Mouse (Mus musculus) neural tube, embryonic 13.5 days (tissue): ENCODE measurements around the gene Phip. TPM values are rescaled to one million over a fixed set of nuclear protein-coding genes. Genes with fewer than 3 reads are reported as not detected.

Source experiments
- ATAC-seq: fragments of 200-750 bp; cut with Nextera tagmentation; 2 replicates; pipeline ENCODE4 v1.8.0; 2017; ENCODE audit warnings: low read depth, mild to moderate bottlenecking, moderate TSS enrichment, moderate library complexity
- H3K27ac ChIP-seq: fragments of 300-500 bp; sonication (generic); replicated peaks from 2 replicates; pipeline ENCODE4 v1.5.1; 2015; ENCODE audit warnings: moderate library complexity, mild to moderate bottlenecking, inconsistent platforms
- H3K27me3 ChIP-seq: fragments of 300-500 bp; sonication (generic); 2 replicates; pipeline ENCODE4 v1.6.1; 2015; ENCODE audit warnings: mild to moderate bottlenecking, inconsistent platforms
- H3K36me3 ChIP-seq: fragments of 300-500 bp; sonication (generic); 2 replicates; pipeline ENCODE4 v1.6.1; 2015; ENCODE audit warnings: mild to moderate bottlenecking, inconsistent platforms
- H3K4me1 ChIP-seq: fragments of 300-500 bp; sonication (generic); replicated peaks from 2 replicates; pipeline ENCODE4 v1.6.1; 2015; ENCODE audit warnings: inconsistent platforms
- H3K4me2 ChIP-seq: fragments of 300-500 bp; sonication (generic); 2 replicates; pipeline ENCODE4 v1.6.1; 2015; ENCODE audit warnings: inconsistent platforms, mild to moderate bottlenecking, moderate library complexity
- H3K4me3 ChIP-seq: fragments of 300-500 bp; sonication (generic); 2 replicates; pipeline ENCODE4 v1.5.1; 2015; ENCODE audit warnings: mild to moderate bottlenecking, inconsistent platforms
- H3K9ac ChIP-seq: fragments of 300-500 bp; sonication (generic); 2 replicates; pipeline ENCODE4 v1.6.1; 2015; ENCODE audit warnings: moderate library complexity, mild to moderate bottlenecking, inconsistent platforms
- H3K9me3 ChIP-seq: fragments of 300-500 bp; sonication (generic); 2 replicates; pipeline ENCODE4 v1.6.1; 2016; ENCODE audit warnings: inconsistent platforms
- WGBS: fragments of 180-500 bp; shearing (Covaris S2); methylation state at CpG from one replicate; pipeline ENCODE4 v1.1.7; 2015; 5-methylcytosine and 5-hydroxymethylcytosine counted together
- polyA plus RNA-seq: library from polyadenylated mRNA; unstranded; fragments of >200 nt; fragmentation: Nextera tagmentation; extraction: Ambion mirVana; gene quantifications from 2 replicates; pipeline ENCODE4 v1.2.1, GENCODE M21; 2015

Gene Phip
- 96.7 and 105 TPM in 2 replicates for polyA plus RNA-seq

- Histone ChIP-seq H3K9ac (peak within 1 kb of the TSS; percentile 99), H3K27me3 (no peaks in the 10 kb centered on the region)
- WGBS: 1% methylated on average over 79 of the region's 79 CpGs
These were observed at the start of gene Phip for GRCm38 (mm10) chr9:82975342-82976215. Phip (minus strand) TSS chr9:82975516.

DNA sequence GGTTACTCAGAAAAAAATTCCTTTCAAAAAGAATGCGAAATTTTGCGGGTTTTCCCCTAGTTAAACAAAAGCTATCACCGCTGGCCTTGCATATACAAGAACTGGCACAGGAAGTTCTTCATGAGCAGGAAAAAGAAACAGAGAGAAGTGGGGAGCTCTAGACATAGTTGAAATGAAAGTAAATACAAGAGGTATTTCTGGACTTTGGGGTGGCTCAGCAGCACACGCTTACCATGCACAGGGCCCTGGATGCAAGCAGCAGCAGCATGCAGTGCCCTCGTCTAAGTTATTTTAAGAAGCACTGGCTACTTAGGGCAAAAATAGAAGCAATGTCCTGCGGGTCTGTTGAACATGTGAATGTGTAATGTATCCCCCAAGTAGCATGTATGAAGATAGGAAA is 48.4 kb upstream of the Phip start:
- H3K4me3 ChIP-seq: no peak overlapping the region
- no peak for ATAC-seq
- H3K27me3 ChIP-seq: no peaks in the 10 kb centered on the region
- H3K4me1 ChIP-seq: no peaks in the 10 kb centered on the region
- WGBS: 85% methylated on average over 6 of the region's 6 CpGs
- no peak overlapping the region for H3K27ac ChIP-seq
- no peaks in the 10 kb centered on the region for H3K36me3 ChIP-seq
- no peak overlapping the region for H3K4me2 ChIP-seq
- no peak overlapping the region for H3K9ac ChIP-seq
- H3K9me3 ChIP-seq: no peaks in the 10 kb centered on the region

More at GRCm38 (mm10) chr9:82975342-82976215, at the start of gene Phip:
- H3K4me2 ChIP-seq: peak within 1 kb of the TSS; percentile 97
- H3K36me3 ChIP-seq: no peaks in the 10 kb centered on the region
- peaks cover 25% of the 10 kb centered on the region for H3K4me1 ChIP-seq
- ATAC-seq: peak; percentile 87
- peak within 1 kb of the TSS; percentile 94 for H3K4me3 ChIP-seq
- H3K27ac ChIP-seq: peak within 1 kb of the TSS; percentile 100
- H3K9me3 ChIP-seq: no peaks in the 10 kb centered on the region

- Histone ChIP-seq H3K27me3 (no peaks in the 10 kb centered on the region), H3K4me3 (no peak overlapping the region), H3K4me2 (no peak overlapping the region), H3K9ac (no peak overlapping the region), H3K27ac (no peak overlapping the region), H3K36me3 (no peaks in the 10 kb centered on the region), H3K4me1 (no peaks in the 10 kb centered on the region), H3K9me3 (no peaks in the 10 kb centered on the region)
- no peak for ATAC-seq
- 66% methylated on average over 4 of the region's 4 CpGs for WGBS
These were observed 39.2 kb upstream of the Phip start for GRCm38 (mm10) chr9:83014516-83014915.

DNA sequence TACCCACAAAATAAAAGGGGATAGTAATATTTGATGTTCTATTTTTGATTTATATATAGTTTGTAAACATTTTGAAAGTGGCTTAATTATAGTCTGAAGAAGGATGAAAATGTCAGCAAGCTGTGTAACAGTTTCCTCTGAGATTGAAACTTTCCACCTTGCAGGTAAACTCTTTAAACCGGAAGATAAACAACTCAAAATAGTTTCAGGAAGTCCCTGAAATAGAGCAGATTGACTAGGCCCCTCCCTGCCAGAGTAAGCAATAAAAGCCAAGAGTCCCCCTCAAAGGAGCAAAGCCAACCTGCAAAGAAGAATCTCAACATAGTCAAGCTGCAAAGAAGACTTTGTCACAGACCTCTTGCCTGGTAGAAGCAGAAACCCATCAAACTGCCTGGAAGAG is 33.0 kb upstream of the Phip start:
- ATAC-seq: no peak
- Histone ChIP-seq H3K27me3 (no peaks in the 10 kb centered on the region), H3K9me3 (no peaks in the 10 kb centered on the region), H3K4me2 (no peak overlapping the region), H3K27ac (no peak overlapping the region), H3K9ac (no peak overlapping the region), H3K4me3 (no peak overlapping the region), H3K4me1 (no peaks in the 10 kb centered on the region), H3K36me3 (no peaks in the 10 kb centered on the region)
- WGBS: 90% methylated on average over 1 of the region's 1 CpGs

DNA sequence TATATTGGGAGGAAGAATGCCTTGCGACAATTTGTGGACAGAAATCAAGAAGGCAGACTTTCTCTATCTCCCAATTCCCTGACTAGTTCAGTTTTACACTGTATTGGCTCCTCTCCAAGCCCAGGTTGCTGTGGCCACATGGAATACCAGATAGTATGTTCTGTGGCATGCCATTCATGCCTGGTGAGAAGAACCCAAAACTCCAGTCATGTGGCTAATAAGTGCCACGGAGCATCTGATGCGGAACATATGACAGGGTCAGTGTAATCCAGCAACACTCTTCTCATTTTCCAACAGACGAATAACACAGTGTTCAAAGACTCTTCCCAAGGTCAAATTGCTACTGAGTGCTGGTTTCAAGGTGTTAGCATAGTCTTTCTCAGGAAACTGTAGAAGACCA is 26.0 kb upstream of the Phip start:
- WGBS: 94% methylated on average over 4 of the region's 4 CpGs
- Histone ChIP-seq H3K4me2 (no peak overlapping the region), H3K4me1 (no peaks in the 10 kb centered on the region), H3K27ac (no peak overlapping the region), H3K27me3 (no peaks in the 10 kb centered on the region), H3K36me3 (no peaks in the 10 kb centered on the region), H3K4me3 (no peak overlapping the region), H3K9ac (no peak overlapping the region), H3K9me3 (no peaks in the 10 kb centered on the region)
- no peak for ATAC-seq

GRCm38 (mm10) chr9:82997765-82998500 is 22.6 kb upstream of the Phip start:
- H3K36me3 ChIP-seq: no peaks in the 10 kb centered on the region
- WGBS: 85% methylated on average over 2 of the region's 2 CpGs
- no peaks in the 10 kb centered on the region for H3K4me1 ChIP-seq
- H3K4me3 ChIP-seq: no peak overlapping the region
- H3K27ac ChIP-seq: no peak overlapping the region
- no peak overlapping the region for H3K4me2 ChIP-seq
- ATAC-seq: no peak
- H3K27me3 ChIP-seq: no peaks in the 10 kb centered on the region
- no peaks in the 10 kb centered on the region for H3K9me3 ChIP-seq
- H3K9ac ChIP-seq: no peak overlapping the region

DNA sequence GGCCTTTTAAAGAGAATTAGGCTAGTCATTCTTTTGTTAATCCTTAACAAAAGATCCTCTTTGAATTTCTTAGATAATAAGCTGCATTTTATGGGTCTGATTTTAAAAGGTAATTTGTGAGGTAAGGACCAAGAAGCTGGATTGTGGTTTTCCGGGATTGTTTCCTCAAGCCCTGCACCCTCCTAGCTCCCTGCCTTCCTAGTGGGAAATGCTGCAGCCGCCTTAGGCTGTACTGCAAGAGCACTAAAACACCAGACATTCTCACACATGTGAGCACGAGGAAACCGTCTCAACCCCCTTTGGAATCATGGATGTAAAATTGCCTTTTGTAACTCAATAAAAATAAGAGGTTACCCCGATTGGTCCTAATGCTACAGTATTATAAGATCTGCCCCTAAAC is 1.6 kb upstream of the Phip start:
- Histone ChIP-seq H3K4me3 (peak overlapping the region; percentile 94), H3K9ac (peak overlapping the region; percentile 99), H3K27me3 (no peaks in the 10 kb centered on the region), H3K36me3 (no peaks in the 10 kb centered on the region), H3K9me3 (no peaks in the 10 kb centered on the region), H3K4me1 (peaks cover 14% of the 10 kb centered on the region), H3K4me2 (peak overlapping the region; percentile 67), H3K27ac (peak overlapping the region; percentile 100)
- WGBS: 5% methylated on average over 5 of the region's 5 CpGs
- no peak for ATAC-seq

- under 1% methylated on average over 9 of the region's 9 CpGs for WGBS
- H3K36me3 ChIP-seq: no peaks in the 10 kb centered on the region
- H3K27me3 ChIP-seq: no peaks in the 10 kb centered on the region
- no peak for ATAC-seq
- H3K4me3 ChIP-seq: peak overlapping the region; percentile 94
- peaks cover 19% of the 10 kb centered on the region for H3K4me1 ChIP-seq
- peak overlapping the region; percentile 99 for H3K9ac ChIP-seq
- H3K27ac ChIP-seq: peak overlapping the region; percentile 100
- no peaks in the 10 kb centered on the region for H3K9me3 ChIP-seq
- H3K4me2 ChIP-seq: peak overlapping the region; percentile 67
These were observed 903 bp upstream of the Phip start for GRCm38 (mm10) chr9:82976219-82976618.

GRCm38 (mm10) chr9:82974962-82975341 is 364 bp downstream of the Phip start:
- Histone ChIP-seq H3K27me3 (no peaks in the 10 kb centered on the region), H3K36me3 (no peaks in the 10 kb centered on the region), H3K9me3 (no peaks in the 10 kb centered on the region), H3K27ac (peak overlapping the region; percentile 100), H3K4me1 (peaks cover 28% of the 10 kb centered on the region), H3K4me3 (peak overlapping the region; percentile 94), H3K4me2 (peak overlapping the region; percentile 97), H3K9ac (peak overlapping the region; percentile 99)
- WGBS: 1% methylated on average over 47 of the region's 61 CpGs
- peak; percentile 54 for ATAC-seq

- ATAC-seq: peak; percentile 82
- under 1% methylated on average over 61 of the region's 75 CpGs for WGBS
These were observed 992 bp downstream of the Phip start for GRCm38 (mm10) chr9:82974187-82974861.

GRCm38 (mm10) chr9:82973321-82973892 is 1.9 kb downstream of the Phip start:
- H3K36me3 ChIP-seq: no peaks in the 10 kb centered on the region
- peak overlapping the region; percentile 99 for H3K9ac ChIP-seq
- no peaks in the 10 kb centered on the region for H3K27me3 ChIP-seq
- H3K27ac ChIP-seq: peak overlapping the region; percentile 100; the same call in 1 of the 2 replicates
- peak overlapping the region; percentile 94 for H3K4me3 ChIP-seq
- WGBS: 31% methylated on average over 8 of the region's 8 CpGs
- no peak for ATAC-seq
- H3K9me3 ChIP-seq: no peaks in the 10 kb centered on the region
- peaks cover 36% of the 10 kb centered on the region for H3K4me1 ChIP-seq
- peak overlapping the region; percentile 97 for H3K4me2 ChIP-seq

More at GRCm38 (mm10) chr9:82974187-82974861, 992 bp downstream of the Phip start:
- peaks cover 30% of the 10 kb centered on the region for H3K4me1 ChIP-seq
- peak overlapping the region; percentile 100 for H3K27ac ChIP-seq
- H3K4me2 ChIP-seq: peak overlapping the region; percentile 97
- H3K36me3 ChIP-seq: no peaks in the 10 kb centered on the region
- no peaks in the 10 kb centered on the region for H3K9me3 ChIP-seq
- peak overlapping the region; percentile 99 for H3K9ac ChIP-seq
- H3K27me3 ChIP-seq: no peaks in the 10 kb centered on the region
- H3K4me3 ChIP-seq: peak overlapping the region; percentile 94
